Mouse (Mus musculus) kidney, adult 2 months (tissue): ENCODE data around the gene Arid1b. TPM values are rescaled to one million over a fixed set of nuclear protein-coding genes. Genes with fewer than 3 reads are reported as not detected.

Source experiments
- DNase-seq: peaks from one replicate; pipeline ENCODE4 v3.0.0; 2021
- H3K27ac ChIP-seq: fragments of 200-500 bp; 2 replicates; pipeline ENCODE4 v1.5.1; 2012; ENCODE audit warnings: low read depth, low read length, control low read depth, inconsistent platforms; ENCODE audit not compliant: insufficient read depth
- H3K27me3 ChIP-seq: fragments of 200-500 bp; replicated peaks from 2 replicates; pipeline ENCODE4 v1.6.1; 2012; ENCODE audit warnings: mild to moderate bottlenecking, moderate library complexity, low read length, inconsistent platforms; ENCODE audit not compliant: control insufficient read depth, insufficient read depth
- H3K36me3 ChIP-seq: fragments of 200-500 bp; 2 replicates; pipeline ENCODE4 v1.6.1; 2012; ENCODE audit warnings: mild to moderate bottlenecking, moderate library complexity, low read length, inconsistent platforms; ENCODE audit not compliant: control insufficient read depth, insufficient read depth
- H3K4me1 ChIP-seq: fragments of 200-500 bp; 2 replicates; pipeline ENCODE4 v1.6.1; 2011; ENCODE audit warnings: low read length; ENCODE audit not compliant: control insufficient read depth, insufficient read depth
- H3K4me3 ChIP-seq: fragments of 200-500 bp; 2 replicates; pipeline ENCODE4 v1.5.1; 2011; ENCODE audit warnings: mild to moderate bottlenecking, low read depth, low read length, control low read depth; ENCODE audit not compliant: insufficient read depth
- CTCF ChIP-seq: fragments of 200-500 bp; conservative IDR thresholded peaks from 2 replicates; pipeline ENCODE4 v1.5.1; 2011; ENCODE audit warnings: low read depth, mild to moderate bottlenecking, control low read depth, low read length, moderate library complexity, mixed read lengths; ENCODE audit not compliant: insufficient read depth, insufficient read length
- POLR2A ChIP-seq: fragments of 200-500 bp; IDR thresholded peaks from one replicate; pipeline ENCODE4 v1.6.1; 2011; ENCODE audit warnings: low read depth, low read length, control low read depth
- WGBS: fragments of 180-500 bp; shearing (Covaris S2); methylation state at CpG from one replicate; pipeline ENCODE4 v1.1.7; 2018; 5-methylcytosine and 5-hydroxymethylcytosine counted together
- polyA plus RNA-seq: library from polyadenylated mRNA; depleted of rRNA; stranded (reverse); fragments of >200 nt; gene quantifications from 2 replicates; pipeline ENCODE4 v1.2.3, GENCODE M21; 2012

Gene Arid1b
- polyA plus RNA-seq, 1 experiment = 20.6 TPM

- DNase-seq = no peak
Observed at GRCm38 (mm10) chr17:5074752-5075506, 80.8 kb downstream of the Arid1b start.

GRCm38 (mm10) chr17:5077996-5078395, 83.9 kb downstream of the Arid1b start:
- H3K4me3 ChIP-seq = no peak overlapping the region
- H3K27me3 ChIP-seq = no peaks in the 10 kb centered on the region
- H3K27ac ChIP-seq = no peak overlapping the region
- TF ChIP-seq CTCF = no peak
- no peak for TF ChIP-seq POLR2A
- peaks cover 28% of the 10 kb centered on the region for H3K4me1 ChIP-seq
- WGBS = 64% methylated on average over 9 of the region's 9 CpGs
- no peaks in the 10 kb centered on the region for H3K36me3 ChIP-seq
- DNase-seq = no peak

More at GRCm38 (mm10) chr17:5074752-5075506, 80.8 kb downstream of the Arid1b start:
- no peaks in the 10 kb centered on the region for H3K27me3 ChIP-seq
- 63% methylated on average over 7 of the region's 7 CpGs for WGBS
- H3K4me1 ChIP-seq = peaks cover 14% of the 10 kb centered on the region
- H3K4me3 ChIP-seq = no peak overlapping the region
- H3K36me3 ChIP-seq = no peaks in the 10 kb centered on the region
- no peak for TF ChIP-seq CTCF
- TF ChIP-seq POLR2A = no peak
- no peak overlapping the region for H3K27ac ChIP-seq

GRCm38 (mm10) chr17:5078576-5078975, 84.4 kb downstream of the Arid1b start:
- H3K36me3 ChIP-seq = no peaks in the 10 kb centered on the region
- no peak for TF ChIP-seq CTCF
- TF ChIP-seq POLR2A = no peak
- no peaks in the 10 kb centered on the region for H3K27me3 ChIP-seq
- no peak for DNase-seq
- H3K27ac ChIP-seq = no peak overlapping the region
- 70% methylated on average over 5 of the region's 5 CpGs for WGBS
- no peak overlapping the region for H3K4me3 ChIP-seq
- H3K4me1 ChIP-seq = peaks cover 32% of the 10 kb centered on the region

GRCm38 (mm10) chr17:5080884-5081419, 86.8 kb downstream of the Arid1b start:
- Histone ChIP-seq H3K36me3 (no peaks in the 10 kb centered on the region), H3K27ac (no peak overlapping the region), H3K27me3 (no peaks in the 10 kb centered on the region), H3K4me3 (no peak overlapping the region), H3K4me1 (peaks cover 36% of the 10 kb centered on the region)
- WGBS = 74% methylated on average over 12 of the region's 12 CpGs
- no peak for DNase-seq
- no peak for TF ChIP-seq CTCF
- no peak for TF ChIP-seq POLR2A

GRCm38 (mm10) chr17:5082274-5082673, 88.1 kb downstream of the Arid1b start:
- Histone ChIP-seq H3K4me1 (peaks cover 32% of the 10 kb centered on the region), H3K4me3 (no peak overlapping the region), H3K36me3 (no peaks in the 10 kb centered on the region), H3K27me3 (no peaks in the 10 kb centered on the region), H3K27ac (no peak overlapping the region)
- 61% methylated on average over 8 of the region's 8 CpGs for WGBS
- TF ChIP-seq CTCF (no peak), POLR2A (no peak)
- DNase-seq = no peak

GRCm38 (mm10) chr17:5083497-5083896, 89.4 kb downstream of the Arid1b start:
- DNase-seq = no peak
- H3K27me3 ChIP-seq = no peaks in the 10 kb centered on the region
- H3K27ac ChIP-seq = no peak overlapping the region
- H3K4me1 ChIP-seq = peaks cover 30% of the 10 kb centered on the region
- 81% methylated on average over 3 of the region's 3 CpGs for WGBS
- H3K36me3 ChIP-seq = no peaks in the 10 kb centered on the region
- H3K4me3 ChIP-seq = no peak overlapping the region
- TF ChIP-seq POLR2A (no peak), CTCF (no peak)

GRCm38 (mm10) chr17:5084139-5084538, 90.0 kb downstream of the Arid1b start:
- Histone ChIP-seq H3K27me3 (no peaks in the 10 kb centered on the region), H3K4me1 (peaks cover 34% of the 10 kb centered on the region), H3K27ac (no peak overlapping the region), H3K4me3 (no peak overlapping the region), H3K36me3 (no peaks in the 10 kb centered on the region)
- WGBS = 62% methylated on average over 8 of the region's 8 CpGs
- TF ChIP-seq CTCF (no peak), POLR2A (no peak)
- DNase-seq = no peak
